Mouse (Mus musculus): Measurements from ENCODE around the gene Tnfrsf19.

Gene Tnfrsf19

DNA sequence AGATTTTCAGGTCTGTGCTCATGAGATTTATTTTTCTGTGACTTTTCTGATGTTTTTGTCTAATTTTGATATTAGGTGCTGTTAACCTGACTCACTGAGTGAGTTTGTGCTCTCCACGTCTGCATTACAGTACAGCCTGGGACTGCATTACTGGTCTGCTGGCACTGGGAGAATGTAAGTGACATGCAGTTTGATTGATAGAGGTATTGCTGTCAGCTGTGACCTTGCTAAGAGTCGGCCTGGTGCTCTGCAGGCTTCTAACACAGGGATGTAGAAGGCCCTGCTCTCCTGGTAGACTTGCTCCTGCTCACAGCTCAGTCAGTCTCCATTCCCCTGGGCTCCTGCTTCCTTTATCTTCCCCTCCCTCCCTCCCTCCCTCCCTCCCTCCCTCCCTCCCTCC, 25.3 kb downstream of the Tnfrsf19 start:
- no peak for DNase-seq (ENCODE audit: low read depth, low spot score)

- no peak for DNase-seq (ENCODE audit: low read depth, low spot score)
Observed at GRCm38 (mm10) chr14:61019880-61020279, 26.4 kb downstream of the Tnfrsf19 start.

DNA sequence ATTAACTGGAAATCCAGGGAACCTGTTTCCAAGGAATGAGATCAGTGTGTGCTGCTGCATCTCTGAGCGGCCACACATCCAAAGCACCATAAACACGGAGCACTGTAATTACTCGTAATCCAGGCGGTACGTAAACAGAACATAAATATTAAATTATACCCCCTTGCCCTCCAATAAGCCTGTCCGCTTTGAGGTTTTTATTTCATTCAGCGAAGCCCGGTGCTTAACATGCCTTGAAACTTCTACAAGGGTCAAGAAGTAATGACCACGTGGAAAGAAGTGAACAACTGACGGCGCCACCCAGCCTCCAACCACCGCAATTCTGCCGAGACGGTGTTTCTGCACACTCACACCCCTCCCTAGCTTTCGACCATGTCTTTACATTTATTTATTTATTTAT, 31.7 kb downstream of the Tnfrsf19 start:
- no peak for DNase-seq (ENCODE audit: low read depth, low spot score)

GRCm38 (mm10) chr14:61012397-61012931, 33.8 kb downstream of the Tnfrsf19 start:
- DNase-seq (ENCODE audit: low read depth, low spot score): peak; percentile 73

- DNase-seq (ENCODE audit: low read depth, low spot score): no peak
Observed at GRCm38 (mm10) chr14:61011621-61012174, 34.6 kb downstream of the Tnfrsf19 start.

DNA sequence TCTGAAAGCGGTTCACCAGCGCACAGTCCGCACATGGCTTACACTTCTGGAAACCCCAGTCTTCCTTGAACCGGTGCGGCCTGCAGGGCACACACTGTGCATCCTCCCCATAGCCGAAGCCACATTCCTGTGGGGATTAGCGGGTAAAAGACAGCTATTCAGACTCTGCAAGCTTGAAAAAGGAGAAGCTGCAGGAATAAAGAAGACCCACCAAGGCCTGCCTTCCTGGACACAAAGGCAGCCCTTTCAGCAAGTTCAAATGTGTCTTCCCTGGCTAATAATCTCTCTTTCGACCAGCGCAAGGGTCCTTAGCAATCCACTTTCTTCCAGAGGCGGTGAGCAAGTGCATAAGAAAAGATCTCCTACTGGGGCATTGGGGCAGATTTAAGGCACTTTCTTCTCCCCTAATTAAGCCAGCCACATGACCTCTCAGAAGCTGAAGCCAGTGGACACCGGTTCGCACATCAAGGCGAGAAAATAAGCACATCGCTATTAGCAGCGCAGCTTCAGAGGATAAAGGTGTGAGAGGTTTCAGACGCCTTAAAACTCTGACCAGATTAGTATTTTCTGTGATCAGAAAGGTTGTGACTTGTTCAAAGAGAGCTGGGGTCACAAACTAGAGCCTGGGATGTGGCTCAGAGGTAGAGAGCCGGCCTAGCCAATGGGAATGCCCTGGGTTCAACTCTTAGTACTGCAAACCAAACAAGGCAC, 41.0 kb downstream of the Tnfrsf19 start:
- no peak for DNase-seq (ENCODE audit: low read depth, low spot score)

- no peak for DNase-seq (ENCODE audit: low read depth, low spot score)
Observed at GRCm38 (mm10) chr14:61003676-61004075, 42.6 kb downstream of the Tnfrsf19 start.

GRCm38 (mm10) chr14:61000072-61000471, 46.2 kb downstream of the Tnfrsf19 start:
- DNase-seq (ENCODE audit: low read depth, low spot score): no peak

GRCm38 (mm10) chr14:60996556-60996955, 49.7 kb downstream of the Tnfrsf19 start:
- no peak for DNase-seq (ENCODE audit: low read depth, low spot score)

GRCm38 (mm10) chr14:60993506-60993905, 52.8 kb downstream of the Tnfrsf19 start:
- no peak for DNase-seq (ENCODE audit: low read depth, low spot score)

GRCm38 (mm10) chr14:60993092-60993491, 53.2 kb downstream of the Tnfrsf19 start:
- DNase-seq (ENCODE audit: low read depth, low spot score): no peak

DNA sequence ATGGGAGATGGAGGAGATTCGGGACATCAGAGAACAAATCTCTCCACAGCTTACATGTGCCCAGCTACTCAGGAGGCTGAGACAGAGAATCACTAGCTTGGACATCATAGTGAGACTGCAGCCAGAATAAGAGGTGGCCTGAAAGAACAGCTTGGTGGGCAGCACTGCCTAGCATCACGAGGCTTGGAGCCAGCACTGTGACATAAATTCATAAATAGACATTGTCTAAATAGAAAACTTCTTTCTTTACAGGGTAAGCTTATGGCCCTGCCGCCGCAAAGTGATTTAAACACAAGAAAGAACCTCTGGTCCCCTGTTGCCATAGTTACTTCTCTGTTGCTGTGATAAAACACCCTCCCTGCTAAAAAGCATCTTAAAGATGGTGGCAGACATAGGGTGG, 54.1 kb downstream of the Tnfrsf19 start:
- no peak for DNase-seq (ENCODE audit: low read depth, low spot score)

DNA sequence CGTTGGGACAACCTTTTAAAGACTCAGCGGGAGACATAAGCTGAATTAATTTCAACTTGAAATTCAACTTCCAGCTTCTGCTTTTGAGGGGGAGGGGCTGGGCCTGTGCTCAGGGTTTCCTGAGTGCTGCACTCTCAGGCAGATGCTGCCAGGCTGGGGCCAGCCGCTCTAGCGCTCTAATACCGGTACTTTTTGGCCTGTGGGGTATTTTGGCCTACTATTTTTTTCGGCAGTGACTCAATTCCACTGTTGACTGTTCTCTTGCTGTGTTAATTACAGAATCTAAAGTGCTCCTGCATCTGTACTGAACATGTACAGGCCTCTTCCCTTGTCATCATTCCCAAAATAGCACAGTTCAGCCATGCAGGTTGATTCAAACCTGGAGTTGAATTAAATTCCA, 58.1 kb downstream of the Tnfrsf19 start:
- no peak for DNase-seq (ENCODE audit: low read depth, low spot score)

DNA sequence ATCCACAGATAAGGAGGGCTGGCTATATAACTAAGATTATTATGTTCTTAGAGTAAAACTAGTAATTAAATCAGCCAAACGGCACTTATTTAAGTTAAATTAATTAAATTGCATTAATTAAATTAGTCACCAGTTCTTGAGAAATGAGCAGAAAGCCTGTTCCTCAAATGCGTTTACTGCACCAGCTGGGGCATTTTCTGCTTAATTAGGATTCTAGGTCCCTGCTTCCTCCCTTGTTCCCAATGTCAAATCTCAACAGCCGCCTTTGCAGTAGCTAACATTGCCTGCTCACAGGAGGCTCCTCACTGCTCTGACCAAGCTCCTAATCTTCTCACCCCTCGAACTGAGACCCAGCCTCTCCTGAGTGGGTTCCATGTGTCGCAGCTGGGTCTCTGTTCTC, 59.4 kb downstream of the Tnfrsf19 start:
- no peak for DNase-seq (ENCODE audit: low read depth, low spot score)

- no peak for DNase-seq (ENCODE audit: low read depth, low spot score)
Observed at GRCm38 (mm10) chr14:60985077-60985476, 61.2 kb downstream of the Tnfrsf19 start.

DNA sequence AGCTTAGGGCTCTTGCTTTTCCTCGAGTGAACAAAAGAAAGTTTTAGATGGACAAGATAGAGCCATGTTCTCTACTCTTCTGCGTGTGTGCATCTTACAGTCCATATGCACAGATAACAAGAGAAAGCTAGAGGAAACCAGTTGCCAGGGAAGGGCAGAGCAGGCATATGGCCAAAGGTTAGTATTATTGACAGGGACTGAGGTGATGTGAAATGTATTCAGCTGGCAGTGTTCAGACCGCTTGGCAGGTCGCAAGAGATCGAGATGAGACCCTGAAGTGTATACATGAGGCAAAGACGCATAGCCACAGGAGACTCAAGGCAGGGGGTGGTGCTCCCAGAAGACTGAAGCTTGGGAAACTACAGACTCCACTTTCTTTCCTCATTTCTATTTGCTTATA, 62.0 kb downstream of the Tnfrsf19 start:
- no peak for DNase-seq (ENCODE audit: low read depth, low spot score)

GRCm38 (mm10) chr14:60982126-60982525, 64.2 kb downstream of the Tnfrsf19 start:
- DNase-seq (ENCODE audit: low read depth, low spot score): no peak

GRCm38 (mm10) chr14:60980244-60980887, 65.9 kb downstream of the Tnfrsf19 start:
- no peak for DNase-seq (ENCODE audit: low read depth, low spot score)

GRCm38 (mm10) chr14:60978129-60978528, 68.2 kb downstream of the Tnfrsf19 start:
- DNase-seq (ENCODE audit: low read depth, low spot score): no peak

DNA sequence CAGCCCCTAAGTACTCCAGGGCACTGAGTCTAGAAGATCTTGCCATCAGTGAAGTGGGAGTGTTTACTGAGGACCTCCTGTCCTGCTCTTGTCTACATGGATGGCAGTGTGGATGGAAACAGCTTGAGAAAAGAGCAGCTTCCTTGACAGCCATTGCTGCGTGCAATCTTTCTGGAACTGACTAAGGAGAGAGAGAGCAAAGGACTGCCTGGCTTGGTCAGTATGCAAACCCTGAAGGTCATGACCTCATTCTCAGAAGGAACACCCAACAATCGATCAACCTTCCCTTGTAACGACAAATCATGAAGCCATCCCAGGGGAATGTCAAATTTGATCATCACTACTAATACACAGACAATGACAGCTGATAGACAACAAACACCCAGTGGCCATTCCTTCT, 70.1 kb downstream of the Tnfrsf19 start:
- DNase-seq (ENCODE audit: low read depth, low spot score): no peak

GRCm38 (mm10) chr14:60975736-60976135, 70.6 kb downstream of the Tnfrsf19 start:
- no peak for DNase-seq (ENCODE audit: low read depth, low spot score)

DNA sequence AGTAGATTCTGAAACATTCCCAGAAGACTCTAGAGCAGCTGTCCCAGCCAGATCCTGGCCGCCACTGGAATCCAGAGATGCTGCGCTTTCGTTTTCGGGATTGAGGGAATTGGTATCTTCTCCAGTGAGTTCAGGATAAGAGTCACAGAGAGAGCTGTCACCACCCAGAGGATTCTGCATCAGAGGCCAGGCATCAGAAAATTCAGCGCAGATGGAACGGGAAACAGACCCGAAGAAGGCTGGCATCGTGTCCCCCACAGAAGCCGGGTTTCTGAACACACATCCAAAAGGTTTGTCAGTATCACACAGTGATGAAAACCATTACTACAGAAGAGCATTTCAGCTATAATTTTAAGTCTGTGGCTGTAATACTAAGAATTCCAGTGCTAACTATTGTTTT, 75.3 kb downstream of the Tnfrsf19 start:
- no peak for DNase-seq (ENCODE audit: low read depth, low spot score)

- no peak for DNase-seq (ENCODE audit: low read depth, low spot score)
Observed at GRCm38 (mm10) chr14:60966061-60966460, 80.2 kb downstream of the Tnfrsf19 start.

Data from embryo, embryonic 11.5 days (tissue).